Mouse (Mus musculus): Measurements from ENCODE around the gene Mtrex.

Mtrex gene

DNA sequence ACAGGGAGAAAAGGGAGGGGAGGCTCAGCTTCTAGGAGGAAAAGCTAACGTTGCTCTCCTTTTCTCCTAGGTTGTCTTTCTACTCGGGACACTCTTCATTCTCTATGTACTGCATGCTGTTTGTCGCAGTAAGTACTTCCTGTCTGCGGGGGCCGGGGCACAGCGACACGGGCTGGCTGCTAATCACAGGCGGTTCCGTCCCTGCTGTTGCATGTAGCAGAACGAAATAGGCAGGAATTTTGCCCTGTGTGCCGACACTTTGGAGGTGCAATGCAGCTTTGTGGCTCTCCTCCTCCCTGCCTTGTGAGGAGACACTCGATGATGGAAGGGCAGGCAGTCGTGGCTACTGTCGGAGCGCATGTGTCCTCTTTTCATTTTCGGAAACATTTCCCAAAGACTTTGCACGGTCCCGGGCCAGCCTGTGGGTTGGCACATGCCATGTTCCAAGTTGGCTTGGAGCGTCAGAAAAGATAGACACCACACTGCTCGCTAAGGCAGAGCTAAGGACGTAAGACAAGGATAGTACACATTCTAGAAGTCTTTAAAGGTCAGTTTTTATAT, 67.5 kb downstream of the Mtrex start:
- no peak for DNase-seq (ENCODE audit: low read depth, low spot score)
- no peaks in the 10 kb centered on the region for H3K27me3 ChIP-seq (ENCODE audit: control insufficient read depth, insufficient read depth, low read length, poor library complexity, severe bottlenecking)
- H3K36me3 ChIP-seq (ENCODE audit: control insufficient read depth, insufficient read depth, low read length, poor library complexity, severe bottlenecking): no peaks in the 10 kb centered on the region

GRCm38 (mm10) chr13:112857921-112858320, 69.3 kb downstream of the Mtrex start:
- H3K27me3 ChIP-seq (ENCODE audit: control insufficient read depth, insufficient read depth, low read length, poor library complexity, severe bottlenecking): no peaks in the 10 kb centered on the region
- no peak for DNase-seq (ENCODE audit: low read depth, low spot score)
- no peaks in the 10 kb centered on the region for H3K36me3 ChIP-seq (ENCODE audit: control insufficient read depth, insufficient read depth, low read length, poor library complexity, severe bottlenecking)

GRCm38 (mm10) chr13:112854402-112854801, 72.8 kb downstream of the Mtrex start:
- Histone ChIP-seq H3K36me3 (ENCODE audit: control insufficient read depth, insufficient read depth, low read length, poor library complexity, severe bottlenecking) (no peaks in the 10 kb centered on the region), H3K27me3 (ENCODE audit: control insufficient read depth, insufficient read depth, low read length, poor library complexity, severe bottlenecking) (no peaks in the 10 kb centered on the region)
- DNase-seq (ENCODE audit: low read depth, low spot score): no peak

DNA sequence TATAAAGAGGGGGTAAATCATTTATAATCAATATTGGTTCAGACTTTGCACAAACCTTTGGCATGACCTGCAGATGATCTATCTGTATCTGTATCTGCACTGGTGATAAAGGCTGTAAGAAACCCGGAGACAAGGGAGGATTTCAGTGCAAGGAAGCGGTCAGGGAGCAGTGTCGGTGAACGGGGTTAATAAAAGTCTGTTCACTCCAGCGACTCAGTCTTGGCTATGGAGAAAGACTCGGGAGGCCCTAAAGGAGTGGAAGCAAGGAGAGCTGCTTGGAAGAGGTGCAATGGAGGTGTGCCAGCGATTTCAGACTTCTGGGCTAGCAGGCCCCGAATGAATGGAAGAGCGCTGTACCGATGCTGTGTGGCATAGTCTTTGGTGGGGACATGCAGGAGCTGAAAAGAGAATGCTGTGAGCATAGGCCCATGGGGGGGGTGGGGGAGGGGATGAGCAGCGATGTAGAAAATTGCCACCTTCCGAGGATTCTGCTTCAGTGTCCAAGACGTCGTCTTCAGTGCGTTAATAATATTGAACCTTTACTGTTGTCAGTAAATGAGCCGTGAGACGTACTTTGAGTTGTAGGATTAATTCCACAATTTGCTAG, 73.4 kb downstream of the Mtrex start:
- no peaks in the 10 kb centered on the region for H3K27me3 ChIP-seq (ENCODE audit: control insufficient read depth, insufficient read depth, low read length, poor library complexity, severe bottlenecking)
- H3K36me3 ChIP-seq (ENCODE audit: control insufficient read depth, insufficient read depth, low read length, poor library complexity, severe bottlenecking): no peaks in the 10 kb centered on the region
- DNase-seq (ENCODE audit: low read depth, low spot score): no peak

GRCm38 (mm10) chr13:112845931-112846330, 81.3 kb downstream of the Mtrex start:
- DNase-seq (ENCODE audit: low read depth, low spot score): no peak
- Histone ChIP-seq H3K36me3 (ENCODE audit: control insufficient read depth, insufficient read depth, low read length, poor library complexity, severe bottlenecking) (no peaks in the 10 kb centered on the region), H3K27me3 (ENCODE audit: control insufficient read depth, insufficient read depth, low read length, poor library complexity, severe bottlenecking) (no peaks in the 10 kb centered on the region)

GRCm38 (mm10) chr13:112840241-112841087, 86.7 kb downstream of the Mtrex start:
- Histone ChIP-seq H3K27me3 (ENCODE audit: control insufficient read depth, insufficient read depth, low read length, poor library complexity, severe bottlenecking) (no peaks in the 10 kb centered on the region), H3K36me3 (ENCODE audit: control insufficient read depth, insufficient read depth, low read length, poor library complexity, severe bottlenecking) (no peaks in the 10 kb centered on the region)
- DNase-seq (ENCODE audit: low read depth, low spot score): no peak

DNA sequence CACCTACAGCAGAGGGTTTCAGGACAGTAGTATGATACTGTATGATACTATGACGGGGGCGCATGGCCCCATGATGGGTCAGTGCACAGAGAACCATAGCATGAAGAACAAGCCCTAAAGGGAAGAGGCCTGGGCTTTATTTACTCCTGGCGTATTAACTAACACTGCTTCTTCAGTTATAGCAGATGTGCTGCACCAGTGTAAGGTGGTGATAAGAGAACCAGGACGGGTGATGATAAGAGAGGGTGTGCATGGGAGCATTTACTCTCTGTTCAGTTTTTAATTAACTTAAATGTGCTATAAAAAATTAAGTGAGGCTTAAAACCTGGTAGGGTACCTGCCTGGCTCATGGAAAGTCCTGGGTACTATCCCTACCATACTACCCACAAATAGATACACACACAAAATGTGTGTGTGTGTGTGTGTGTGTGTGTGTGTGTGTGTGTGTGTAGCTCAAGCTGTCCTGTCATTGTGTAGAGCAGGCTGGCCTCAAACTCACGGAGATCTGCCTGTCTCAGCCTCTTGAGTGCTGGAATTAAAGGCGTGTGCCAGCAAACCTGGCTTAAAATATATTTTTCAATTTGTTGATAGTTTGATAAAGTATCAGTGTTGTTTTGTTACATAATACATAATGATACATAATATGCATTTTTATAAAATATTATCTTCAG, 88.5 kb downstream of the Mtrex start:
- no peaks in the 10 kb centered on the region for H3K27me3 ChIP-seq (ENCODE audit: control insufficient read depth, insufficient read depth, low read length, poor library complexity, severe bottlenecking)
- no peak for DNase-seq (ENCODE audit: low read depth, low spot score)
- H3K36me3 ChIP-seq (ENCODE audit: control insufficient read depth, insufficient read depth, low read length, poor library complexity, severe bottlenecking): no peaks in the 10 kb centered on the region

DNA sequence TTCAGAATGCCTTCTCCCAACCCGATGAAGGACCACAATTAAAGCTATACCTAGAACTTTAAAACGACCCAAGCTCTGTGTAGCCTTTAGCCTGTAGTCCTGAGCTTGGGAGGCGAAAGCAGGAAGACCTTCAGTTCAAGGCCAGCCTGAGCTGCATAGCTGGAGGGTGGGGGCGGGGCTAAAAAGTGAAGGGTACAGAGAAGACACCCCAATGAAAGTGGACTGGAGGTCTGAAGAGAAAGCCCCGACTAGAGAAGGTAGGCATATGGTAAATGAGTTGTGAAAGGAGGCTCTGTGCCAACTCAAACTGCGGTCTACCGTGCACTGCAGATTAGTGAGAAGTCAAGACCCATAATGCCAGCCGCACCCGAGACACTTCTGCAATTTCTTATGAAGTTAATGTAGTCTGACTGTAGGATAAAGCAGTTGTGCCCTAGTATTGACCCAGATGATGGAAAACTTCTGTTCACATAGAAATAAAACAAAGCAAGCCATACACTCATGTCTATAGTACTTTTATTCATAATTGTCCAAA, 89.5 kb downstream of the Mtrex start:
- no peak for DNase-seq (ENCODE audit: low read depth, low spot score)
- Histone ChIP-seq H3K27me3 (ENCODE audit: control insufficient read depth, insufficient read depth, low read length, poor library complexity, severe bottlenecking) (no peaks in the 10 kb centered on the region), H3K36me3 (ENCODE audit: control insufficient read depth, insufficient read depth, low read length, poor library complexity, severe bottlenecking) (no peaks in the 10 kb centered on the region)

- H3K27me3 ChIP-seq (ENCODE audit: control insufficient read depth, insufficient read depth, low read length, poor library complexity, severe bottlenecking): no peaks in the 10 kb centered on the region
- DNase-seq (ENCODE audit: low read depth, low spot score): no peak
- H3K36me3 ChIP-seq (ENCODE audit: control insufficient read depth, insufficient read depth, low read length, poor library complexity, severe bottlenecking): no peaks in the 10 kb centered on the region
Observed at GRCm38 (mm10) chr13:112836951-112837350, 90.2 kb downstream of the Mtrex start.

GRCm38 (mm10) chr13:112835113-112835512, 92.1 kb downstream of the Mtrex start:
- H3K27me3 ChIP-seq (ENCODE audit: control insufficient read depth, insufficient read depth, low read length, poor library complexity, severe bottlenecking): no peaks in the 10 kb centered on the region
- H3K36me3 ChIP-seq (ENCODE audit: control insufficient read depth, insufficient read depth, low read length, poor library complexity, severe bottlenecking): no peaks in the 10 kb centered on the region
- DNase-seq (ENCODE audit: low read depth, low spot score): no peak

GRCm38 (mm10) chr13:112833895-112834263, 93.3 kb downstream of the Mtrex start:
- Histone ChIP-seq H3K36me3 (ENCODE audit: control insufficient read depth, insufficient read depth, low read length, poor library complexity, severe bottlenecking) (no peaks in the 10 kb centered on the region), H3K27me3 (ENCODE audit: control insufficient read depth, insufficient read depth, low read length, poor library complexity, severe bottlenecking) (no peaks in the 10 kb centered on the region)
- no peak for DNase-seq (ENCODE audit: low read depth, low spot score)

DNA sequence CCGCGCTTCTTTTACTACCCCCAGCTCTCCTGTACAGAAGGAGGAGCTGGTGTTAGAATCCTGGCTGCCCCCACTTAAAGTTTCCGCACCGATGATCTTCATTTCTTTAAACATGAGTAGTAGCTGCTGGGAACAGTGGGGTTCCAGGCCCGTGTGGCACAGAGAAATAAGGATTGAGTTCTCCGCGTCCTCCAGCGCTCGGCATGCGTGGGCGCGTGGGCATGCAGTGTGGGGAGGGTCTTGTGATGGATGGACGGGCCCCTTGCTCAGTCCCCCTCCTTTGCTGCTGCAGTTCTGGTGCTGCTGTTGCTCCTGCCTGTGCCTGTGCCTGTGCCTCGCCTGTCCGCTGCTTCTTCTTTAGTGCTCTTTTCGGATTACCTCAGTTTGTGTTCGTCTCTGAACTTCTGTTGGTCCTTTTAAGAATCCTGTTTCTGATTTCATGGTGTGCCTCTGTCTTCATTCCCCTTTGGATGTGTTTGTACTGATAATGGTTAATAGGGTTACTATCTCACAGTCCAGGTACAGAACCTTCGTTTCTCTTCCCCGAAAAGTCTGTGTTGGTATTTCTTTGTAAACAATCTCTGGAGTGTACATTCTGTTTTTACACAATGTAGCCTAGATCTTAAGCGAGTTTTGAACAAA, 93.8 kb downstream of the Mtrex start:
- no peaks in the 10 kb centered on the region for H3K36me3 ChIP-seq (ENCODE audit: control insufficient read depth, insufficient read depth, low read length, poor library complexity, severe bottlenecking)
- H3K27me3 ChIP-seq (ENCODE audit: control insufficient read depth, insufficient read depth, low read length, poor library complexity, severe bottlenecking): no peaks in the 10 kb centered on the region
- no peak for DNase-seq (ENCODE audit: low read depth, low spot score)

- no peak for DNase-seq (ENCODE audit: low read depth, low spot score)
- Histone ChIP-seq H3K36me3 (ENCODE audit: control insufficient read depth, insufficient read depth, low read length, poor library complexity, severe bottlenecking) (no peaks in the 10 kb centered on the region), H3K27me3 (ENCODE audit: control insufficient read depth, insufficient read depth, low read length, poor library complexity, severe bottlenecking) (no peaks in the 10 kb centered on the region)
Observed at GRCm38 (mm10) chr13:112832589-112832988, 94.6 kb downstream of the Mtrex start.

- no peak for DNase-seq (ENCODE audit: low read depth, low spot score)
- no peaks in the 10 kb centered on the region for H3K36me3 ChIP-seq (ENCODE audit: control insufficient read depth, insufficient read depth, low read length, poor library complexity, severe bottlenecking)
- H3K27me3 ChIP-seq (ENCODE audit: control insufficient read depth, insufficient read depth, low read length, poor library complexity, severe bottlenecking): no peaks in the 10 kb centered on the region
Observed at GRCm38 (mm10) chr13:112829619-112830018, 97.6 kb downstream of the Mtrex start.

All from splenic B cell, adult 2 months (primary cell).